Mouse (Mus musculus) heart, postnatal 14 days (tissue): ENCODE results near the gene Ipo9. TPM values are rescaled to one million over a fixed set of nuclear protein-coding genes. Genes with fewer than 3 reads are reported as not detected.

Experiments
- microRNA-seq, 2 experiments: library from miRNA; unstranded; fragments of <30 nt; microRNA quantifications; one replicate each; pipeline ENCODE4 v1.2.0; 2021 to 2022
- total RNA-seq, 2 experiments: library from RNA; stranded (reverse); gene quantifications; 2 replicates each; pipeline ENCODE4 v1.2.3; 2021

Gene Ipo9
- total RNA-seq, 2 experiments from 2014 or later, result 43.5 to 47.6 TPM

Small RNAs within 50 kb of the gene (microRNA-seq; reads per million reads assigned to microRNA genes)
- gene Mir1231, result 3.5 to 5.3 reads per million in 2 experiments

Other genes with a start within 250 kb of the Ipo9 start
- gene Elf3, start 171.9 kb downstream of the Ipo9 start, total RNA-seq, result under 1 TPM in 1 of 2 experiments, not detected in 1; 0.26 TPM
- 10 to 100 TPM; 22.0 to 23.0 TPM for gene Rnpep, start 146.4 kb downstream of the Ipo9 start, total RNA-seq
- 100 to 1,000 TPM; 359 to 389 TPM for gene Timm17a, start 116.7 kb downstream of the Ipo9 start, total RNA-seq
- 1 to 10 TPM; 1.9 to 3.0 TPM for gene Lmod1, start 105.7 kb downstream of the Ipo9 start, total RNA-seq
- 1 to 10 TPM; 2.7 to 4.2 TPM for gene Shisa4, start 55.3 kb downstream of the Ipo9 start, total RNA-seq
- 10 to 100 TPM; 25.9 to 34.5 TPM for gene Nav1, start 176.8 kb upstream of the Ipo9 start, total RNA-seq